Mouse (Mus musculus) liver, embryonic 12.5 days (tissue): ENCODE measurements around the gene Selenbp1. TPM values are rescaled to one million over a fixed set of nuclear protein-coding genes. Genes with fewer than 3 reads are reported as not detected.
"Not testable (repeated sequence)": the region's sequence is repeated elsewhere in the genome, so short reads cannot be mapped to it uniquely, and the experiment has no call there.

Experiments
- ATAC-seq: fragments of 200-750 bp; cut with Nextera tagmentation; 2 replicates; pipeline ENCODE4 v1.8.0; 2017; ENCODE audit warnings: moderate number of reproducible peaks, mild to moderate bottlenecking, moderate library complexity
- H3K27ac ChIP-seq: fragments of 300-500 bp; sonication (generic); 2 replicates; pipeline ENCODE4 v1.5.1; 2016; ENCODE audit warnings: mild to moderate bottlenecking
- H3K27me3 ChIP-seq: fragments of 300-500 bp; sonication (generic); replicated peaks from 2 replicates; pipeline ENCODE4 v1.6.1; 2016; ENCODE audit warnings: mild to moderate bottlenecking, moderate library complexity
- H3K36me3 ChIP-seq: fragments of 300-500 bp; sonication (generic); 2 replicates; pipeline ENCODE4 v1.6.1; 2016; ENCODE audit warnings: mild to moderate bottlenecking, moderate library complexity
- H3K4me1 ChIP-seq: fragments of 300-500 bp; sonication (generic); 2 replicates; pipeline ENCODE4 v1.6.1; 2016
- H3K4me2 ChIP-seq: fragments of 300-500 bp; sonication (generic); 2 replicates; pipeline ENCODE4 v1.6.1; 2016; ENCODE audit warnings: mild to moderate bottlenecking, moderate library complexity
- H3K4me3 ChIP-seq: fragments of 300-500 bp; sonication (generic); 2 replicates; pipeline ENCODE4 v1.5.1; 2016; ENCODE audit warnings: mild to moderate bottlenecking, moderate library complexity
- H3K9ac ChIP-seq: fragments of 300-500 bp; sonication (generic); 2 replicates; pipeline ENCODE4 v1.6.1; 2016; ENCODE audit warnings: mild to moderate bottlenecking, moderate library complexity
- H3K9me3 ChIP-seq: fragments of 300-500 bp; sonication (generic); replicated peaks from 2 replicates; pipeline ENCODE4 v1.6.1; 2016; ENCODE audit warnings: mild to moderate bottlenecking, moderate library complexity
- WGBS: fragments of 180-500 bp; shearing (Covaris S2); methylation state at CpG from one replicate; pipeline ENCODE4 v1.1.7; 2016; ENCODE audit not compliant: insufficient replicate concordance; 5-methylcytosine and 5-hydroxymethylcytosine counted together
- polyA plus RNA-seq: library from polyadenylated mRNA; unstranded; fragments of >200 nt; fragmentation: Nextera tagmentation; extraction: Ambion mirVana; gene quantifications from 2 replicates; pipeline ENCODE4 v1.2.1, GENCODE M21; 2016

Selenbp1 gene
- polyA plus RNA-seq: 53.9 and 54.0 TPM in 2 replicates

DNA sequence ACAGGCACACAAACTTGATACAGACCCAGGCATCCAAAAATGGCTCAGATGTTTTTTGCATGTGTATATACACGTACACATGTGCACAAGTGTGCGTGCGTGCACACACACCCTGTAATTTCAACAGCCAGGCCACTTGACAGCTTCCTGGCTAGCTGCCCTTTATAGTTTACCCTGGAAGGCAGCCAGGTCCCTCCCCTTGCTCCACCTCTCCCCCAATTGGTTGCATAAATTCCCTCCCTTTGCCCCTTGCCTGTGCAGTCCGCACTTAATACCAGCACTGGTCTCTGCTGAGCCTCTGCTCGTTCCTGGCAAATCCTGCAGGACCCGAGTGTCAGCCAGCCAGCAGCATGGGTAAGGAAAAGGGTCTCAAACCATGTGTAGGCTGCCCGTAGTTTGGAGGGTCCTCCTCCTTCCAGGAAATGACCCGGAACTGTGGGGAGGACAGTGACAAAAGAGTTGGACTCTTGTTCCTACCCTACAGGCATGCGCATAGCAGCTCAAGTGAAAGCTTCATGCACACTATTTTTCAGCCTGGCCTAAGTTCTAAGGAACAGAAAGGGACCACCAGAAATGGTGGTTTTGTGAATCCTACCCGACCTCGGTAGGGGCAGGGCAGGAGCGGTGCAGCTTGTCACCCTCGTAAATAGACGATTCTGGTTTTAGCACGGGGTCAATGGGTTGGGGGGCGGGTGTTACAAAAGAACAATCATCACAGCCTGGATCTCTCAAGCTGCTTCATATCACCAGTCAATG, at the start of gene Selenbp1:
Selenbp1 (plus strand) TSS at position 248 of the 756 bp plus-strand sequence.
- Histone ChIP-seq H3K9ac (peak within 1 kb of the TSS; percentile 51), H3K4me2 (peak within 1 kb of the TSS; percentile 74), H3K9me3 (no peaks in the 10 kb centered on the region), H3K4me1 (peaks cover 70% of the 10 kb centered on the region), H3K4me3 (peak within 1 kb of the TSS; percentile 51), H3K27ac (peak within 1 kb of the TSS; percentile 85), H3K27me3 (no peaks in the 10 kb centered on the region), H3K36me3 (no peaks in the 10 kb centered on the region)
- ATAC-seq: peak; percentile 80
- 11% methylated on average over 16 of the region's 16 CpGs for whole genome bisulfite sequencing

DNA sequence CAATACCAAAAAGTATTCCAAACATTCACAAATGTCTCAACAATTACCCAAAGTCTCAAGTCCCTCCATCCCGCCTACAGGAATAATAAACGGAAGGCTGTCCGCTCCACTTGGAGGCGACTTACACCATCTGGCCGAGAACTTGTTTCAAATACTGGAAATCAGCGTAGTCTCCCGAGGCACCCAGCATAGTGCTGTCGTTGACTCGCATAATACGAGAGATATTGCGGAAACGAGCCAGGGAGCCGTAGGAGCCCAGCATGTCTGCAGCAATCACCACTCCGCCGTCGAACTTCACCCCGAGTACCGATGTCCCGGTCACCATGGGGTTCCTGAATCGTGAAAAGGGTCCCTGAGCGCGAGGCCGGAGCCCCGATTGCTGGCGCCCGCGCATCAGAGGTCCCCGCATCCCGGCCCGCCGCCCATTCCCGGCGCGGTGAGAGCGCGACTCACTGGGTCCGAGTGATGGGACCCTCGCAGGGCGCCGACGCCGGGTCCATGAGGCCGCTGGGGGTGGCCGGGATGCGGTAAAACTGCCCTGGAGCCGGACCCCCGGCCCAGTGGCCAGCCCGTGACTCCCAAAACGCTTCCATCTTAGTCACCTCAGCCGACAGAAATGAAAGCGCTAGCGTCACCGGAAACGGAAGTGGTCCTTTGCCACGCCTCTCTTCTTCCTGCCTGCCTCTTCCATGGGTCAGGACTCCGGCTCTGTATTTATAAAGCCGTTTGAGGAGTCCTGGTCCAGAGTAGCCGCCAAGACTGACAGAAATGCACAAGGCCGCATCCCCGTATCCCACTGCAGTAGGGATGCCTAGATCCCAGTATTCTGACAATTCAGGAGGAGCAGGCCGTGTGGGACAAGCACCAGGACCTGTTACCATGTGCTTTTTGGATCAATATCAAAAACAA, 46.3 kb upstream of the Selenbp1 start, which contains the start of gene Psmb4:
Psmb4 (minus strand) TSS at position 646 of the 909 bp plus-strand sequence.
- peak within 1 kb of the TSS; percentile 96 for H3K4me3 ChIP-seq
- H3K27ac ChIP-seq: peak within 1 kb of the TSS; percentile 80
- H3K9me3 ChIP-seq: no peaks in the 10 kb centered on the region
- under 1% methylated on average over 61 of the region's 61 CpGs for WGBS
- H3K27me3 ChIP-seq: no peaks in the 10 kb centered on the region
- peak; percentile 86 for ATAC-seq
- H3K9ac ChIP-seq: peak within 1 kb of the TSS; percentile 91
- peak within 1 kb of the TSS; percentile 77 for H3K4me2 ChIP-seq
- peaks cover 25% of the 10 kb centered on the region for H3K4me1 ChIP-seq
- H3K36me3 ChIP-seq: peaks cover 42% of the 10 kb centered on the region

DNA sequence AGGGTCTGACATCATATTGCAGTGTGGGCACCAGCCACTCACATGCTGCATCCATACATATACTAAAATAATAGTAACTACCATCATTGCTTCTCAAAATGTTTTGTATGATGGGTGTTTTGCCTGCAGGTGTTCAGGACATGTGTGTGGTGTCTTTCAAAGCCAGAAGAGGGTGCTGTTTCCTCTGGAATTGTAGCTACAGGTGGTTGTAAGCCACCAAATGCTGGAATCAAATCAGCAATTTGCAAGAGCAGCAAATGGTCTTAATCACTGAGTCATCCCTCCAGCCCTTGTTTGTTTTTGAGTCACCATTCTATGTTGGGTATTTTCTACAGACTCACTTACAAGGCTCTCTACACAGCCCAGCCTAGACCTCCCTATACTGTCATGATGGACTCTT, 44.3 kb upstream of the Selenbp1 start:
- no peak for ATAC-seq
- Histone ChIP-seq H3K27ac (no peak overlapping the region), H3K4me1 (peaks cover 25% of the 10 kb centered on the region), H3K9me3 (no peaks in the 10 kb centered on the region), H3K27me3 (no peaks in the 10 kb centered on the region), H3K9ac (no peak overlapping the region), H3K4me2 (no peak overlapping the region), H3K36me3 (peaks cover 21% of the 10 kb centered on the region), H3K4me3 (no peak overlapping the region)

DNA sequence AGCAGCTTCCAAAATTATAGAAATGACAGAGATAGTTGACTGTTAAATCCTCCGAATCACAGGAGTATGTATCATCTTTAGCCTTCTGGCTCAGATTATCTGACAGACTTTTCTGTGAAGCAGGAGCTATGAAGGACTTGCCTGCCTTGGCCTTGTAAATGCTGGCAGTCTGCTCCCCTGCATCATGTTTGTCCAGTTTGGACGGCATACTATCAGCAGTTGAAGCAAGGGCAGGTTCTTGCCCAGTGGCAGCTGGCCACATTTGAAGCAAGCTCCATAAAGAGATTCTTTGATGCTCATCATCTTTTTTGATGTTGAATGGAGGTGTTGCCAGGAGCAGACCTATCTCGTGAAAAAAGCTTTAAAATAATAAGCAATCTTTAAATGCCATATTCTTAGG, 38.8 kb upstream of the Selenbp1 start:
- Histone ChIP-seq H3K4me2 (no peak overlapping the region), H3K4me3 (no peak overlapping the region), H3K4me1 (no peaks in the 10 kb centered on the region), H3K27me3 (peaks cover 22% of the 10 kb centered on the region), H3K36me3 (no peaks in the 10 kb centered on the region), H3K9me3 (no peaks in the 10 kb centered on the region), H3K9ac (no peak overlapping the region), H3K27ac (no peak overlapping the region)
- 53% methylated on average over 3 of the region's 3 CpGs for WGBS
- ATAC-seq: no peak

DNA sequence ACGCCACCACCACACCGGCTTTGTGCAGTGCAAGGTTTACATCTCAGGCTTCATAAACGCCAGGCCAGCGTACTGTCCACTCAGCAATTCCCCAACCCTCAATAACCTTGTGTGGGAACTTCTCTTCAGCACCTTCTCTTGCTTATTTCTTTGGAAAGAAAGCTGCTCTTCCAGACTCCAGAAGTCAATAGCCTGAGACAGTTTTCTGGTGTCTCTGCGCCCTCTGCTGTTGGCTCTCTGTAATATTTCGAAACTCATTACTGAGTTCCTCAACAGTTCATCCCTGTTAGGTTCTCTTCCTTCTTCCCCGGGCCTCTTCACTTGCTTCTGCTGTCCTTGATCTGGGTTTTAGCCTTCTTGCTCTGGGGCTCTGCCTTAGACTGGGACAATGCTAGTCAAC, 30.1 kb upstream of the Selenbp1 start:
- Histone ChIP-seq H3K27me3 (no peaks in the 10 kb centered on the region), H3K27ac (no peak overlapping the region), H3K4me2 (no peak overlapping the region), H3K9me3 (no peaks in the 10 kb centered on the region), H3K36me3 (no peaks in the 10 kb centered on the region), H3K4me3 (no peak overlapping the region), H3K4me1 (peaks cover 19% of the 10 kb centered on the region), H3K9ac (no peak overlapping the region)
- ATAC-seq: peak; percentile 51; the same call in 1 of the 2 replicates
- 22% methylated on average over 7 of the region's 7 CpGs for WGBS

DNA sequence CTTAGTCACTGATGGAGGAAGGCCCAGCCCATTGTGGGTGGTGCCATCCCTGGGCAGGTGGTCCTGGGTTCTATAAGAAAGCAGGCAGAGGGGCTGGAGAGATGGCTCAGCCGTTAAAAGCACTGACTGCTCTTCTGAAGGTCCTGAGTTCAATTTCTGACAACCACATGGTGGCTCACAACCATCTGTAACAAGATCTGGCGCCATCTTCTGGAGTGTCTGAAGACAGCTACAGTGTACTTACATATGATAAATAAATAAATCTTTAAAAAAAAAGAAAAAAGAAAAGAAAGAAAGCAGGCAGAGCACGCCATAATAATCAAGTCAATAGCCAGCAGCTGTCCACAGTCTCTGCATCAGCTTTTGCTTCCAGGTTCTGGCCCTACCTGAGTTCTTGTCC, 28.1 kb upstream of the Selenbp1 start:
- peaks cover 19% of the 10 kb centered on the region for H3K4me1 ChIP-seq
- not testable (repeated sequence) for H3K9me3 ChIP-seq, H3K4me3 ChIP-seq, ATAC-seq, H3K36me3 ChIP-seq, H3K9ac ChIP-seq, H3K4me2 ChIP-seq, H3K27me3 ChIP-seq, H3K27ac ChIP-seq
- WGBS: 55% methylated on average over 3 of the region's 3 CpGs

DNA sequence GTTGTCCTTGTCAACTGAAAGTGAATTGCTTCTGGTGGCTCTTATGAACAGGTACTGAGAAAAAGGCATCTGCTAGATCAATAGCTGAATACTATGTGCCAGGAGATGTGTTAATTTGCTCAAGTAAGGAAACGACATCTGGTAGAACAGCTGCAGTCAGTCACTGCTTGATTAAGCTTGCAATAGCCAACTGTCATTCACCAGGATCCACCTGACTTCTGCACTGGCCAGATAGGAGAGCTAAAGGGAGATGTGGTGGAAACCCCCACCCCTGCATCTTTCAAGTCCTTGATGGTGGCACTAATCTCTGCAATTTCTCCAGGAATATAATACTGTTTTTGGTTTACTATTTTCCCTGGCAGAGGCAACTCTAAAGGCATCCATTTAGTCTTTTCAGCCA, 26.4 kb upstream of the Selenbp1 start:
- WGBS: 15% methylated on average over 1 of the region's 1 CpGs
- ATAC-seq: peak; percentile 86
- H3K27ac ChIP-seq: no peak overlapping the region

DNA sequence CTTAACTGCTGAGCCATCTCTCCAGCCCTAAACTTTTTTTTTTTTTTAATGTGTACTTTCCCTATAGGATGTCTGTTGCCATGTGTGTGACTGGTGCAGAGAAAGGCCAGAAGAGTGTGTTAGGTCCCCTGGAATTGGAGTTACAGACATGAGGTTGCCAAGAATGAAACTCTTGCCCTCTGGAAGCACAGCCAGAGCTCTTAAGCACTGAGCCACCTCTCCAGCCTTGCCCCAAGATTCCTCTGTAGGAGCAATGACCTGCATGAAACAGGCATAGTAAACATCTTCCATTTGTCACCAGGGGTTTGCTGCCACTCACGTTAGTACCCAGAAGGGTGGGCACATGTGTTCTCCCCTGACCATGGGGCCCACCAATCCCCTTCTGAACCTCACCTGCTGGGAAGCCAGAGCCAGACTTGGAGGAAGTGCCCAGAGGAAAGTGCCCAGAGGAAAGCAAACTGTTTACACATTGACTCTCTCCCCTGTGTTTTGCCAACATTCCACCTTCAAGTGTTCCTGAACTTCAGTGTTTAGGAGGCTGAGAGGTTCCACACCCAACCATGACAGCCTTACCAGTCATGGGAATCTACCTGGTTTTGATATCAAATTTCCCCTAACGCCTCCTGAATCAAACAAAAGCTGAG, 21.7 kb upstream of the Selenbp1 start:
- 62% methylated on average over 2 of the region's 2 CpGs for WGBS
- H3K4me2 ChIP-seq: no peak overlapping the region

More for the DNA sequence above, 26.4 kb upstream of the Selenbp1 start:
- H3K9ac ChIP-seq: peak overlapping the region; percentile 35; the same call in 1 of the 2 replicates
- no peaks in the 10 kb centered on the region for H3K36me3 ChIP-seq
- H3K27me3 ChIP-seq: 0 out of 2 replicates have a peak, but pooled peaks cover 4% of the 10 kb centered on the region
- no peak overlapping the region for H3K4me3 ChIP-seq
- H3K4me2 ChIP-seq: 0 out of 2 replicates have a peak overlapping the region, but pooled peaks have one; percentile 5
- H3K9me3 ChIP-seq: no peaks in the 10 kb centered on the region
- H3K4me1 ChIP-seq: peaks cover 19% of the 10 kb centered on the region

DNA sequence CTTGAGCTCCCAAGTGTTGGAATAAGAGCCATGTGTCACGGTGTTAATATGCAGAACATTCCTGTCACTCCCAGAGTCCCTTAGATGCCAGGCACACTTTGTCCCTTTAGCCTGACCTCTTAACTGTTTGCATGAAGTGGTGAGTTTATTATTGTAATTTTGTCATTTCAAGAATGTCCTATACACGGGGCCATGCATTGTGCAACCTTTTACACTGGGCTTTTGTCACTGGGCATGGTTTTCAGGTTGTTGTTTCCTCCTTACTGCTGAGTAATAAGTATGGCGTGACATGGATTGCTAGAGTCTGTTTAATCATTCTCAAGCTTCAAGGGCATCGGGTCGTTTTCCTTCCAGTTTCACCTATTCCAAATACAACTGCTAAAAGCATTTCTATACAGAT, 19.1 kb upstream of the Selenbp1 start:
- Histone ChIP-seq H3K9ac (no peak overlapping the region), H3K4me1 (peaks cover 17% of the 10 kb centered on the region), H3K9me3 (no peaks in the 10 kb centered on the region), H3K36me3 (no peaks in the 10 kb centered on the region), H3K4me3 (no peak overlapping the region), H3K4me2 (no peak overlapping the region), H3K27me3 (0 out of 2 replicates have a peak, but pooled peaks cover 11% of the 10 kb centered on the region), H3K27ac (no peak overlapping the region)
- 58% methylated on average over 5 of the region's 5 CpGs for WGBS
- no peak for ATAC-seq

More for the DNA sequence above, 21.7 kb upstream of the Selenbp1 start:
- no peak overlapping the region for H3K9ac ChIP-seq
- no peak overlapping the region for H3K27ac ChIP-seq
- H3K9me3 ChIP-seq: no peaks in the 10 kb centered on the region
- H3K4me1 ChIP-seq: peaks cover 13% of the 10 kb centered on the region
- 0 out of 2 replicates have a peak, but pooled peaks cover 9% of the 10 kb centered on the region for H3K27me3 ChIP-seq
- no peak for ATAC-seq
- no peaks in the 10 kb centered on the region for H3K36me3 ChIP-seq
- no peak overlapping the region for H3K4me3 ChIP-seq

DNA sequence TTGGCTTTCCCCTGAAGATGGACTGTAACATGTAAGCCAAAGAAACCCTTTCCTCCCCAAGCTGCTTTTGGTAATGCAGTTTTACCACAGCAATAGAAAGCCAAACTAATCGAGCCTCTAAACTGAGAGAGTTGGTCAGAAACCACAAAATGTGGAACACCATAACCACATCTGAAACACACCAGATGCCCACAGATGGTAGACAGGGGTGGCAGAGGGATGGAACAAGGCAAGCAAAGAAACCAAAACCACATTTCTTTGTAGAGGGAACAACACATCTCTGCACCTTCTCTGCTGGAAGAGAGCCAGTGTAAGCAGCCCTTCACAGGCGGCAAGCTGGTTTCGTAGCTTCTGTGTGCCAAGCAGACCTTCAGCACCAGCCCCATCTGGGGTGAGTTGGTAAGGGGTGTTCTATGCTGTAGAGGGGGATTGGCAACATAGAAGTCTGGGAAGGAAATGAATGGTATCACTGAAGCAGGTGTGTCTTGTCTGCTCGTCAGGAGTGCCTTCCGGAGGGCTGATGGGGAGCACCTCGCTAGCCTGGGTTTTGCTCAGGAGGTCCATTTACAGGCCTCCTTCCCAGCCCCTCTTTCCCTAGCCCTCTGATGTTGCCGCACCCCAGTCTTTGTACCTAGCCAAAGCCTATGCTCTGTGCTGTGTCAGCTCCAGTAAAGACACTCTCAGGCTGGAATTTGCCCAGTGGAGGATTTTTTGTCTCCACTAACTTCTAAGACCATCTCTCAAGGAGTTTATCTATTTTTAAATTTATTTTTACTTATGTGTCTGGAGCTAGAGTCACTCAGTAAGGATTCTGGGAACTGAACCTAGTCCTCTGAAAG, 16.7 kb upstream of the Selenbp1 start:
- no peak overlapping the region for H3K9ac ChIP-seq
- no peak overlapping the region for H3K4me3 ChIP-seq

More for the DNA sequence above, 16.7 kb upstream of the Selenbp1 start:
- no peaks in the 10 kb centered on the region for H3K9me3 ChIP-seq
- no peak overlapping the region for H3K27ac ChIP-seq
- 0 out of 2 replicates have a peak, but pooled peaks cover 8% of the 10 kb centered on the region for H3K27me3 ChIP-seq
- H3K36me3 ChIP-seq: no peaks in the 10 kb centered on the region
- 73% methylated on average over 7 of the region's 7 CpGs for WGBS
- H3K4me2 ChIP-seq: no peak overlapping the region
- no peak for ATAC-seq
- H3K4me1 ChIP-seq: peaks cover 29% of the 10 kb centered on the region
